Mouse (Mus musculus): ENCODE measurements around the gene 9530003J23Rik. TPM values are rescaled to one million over a fixed set of nuclear protein-coding genes. Genes with fewer than 3 reads are reported as not detected.

The 9530003J23Rik gene
- polyA plus RNA-seq, 1 experiment from 2014 or later = not detected

GRCm38 (mm10) chr10:117203558-117203981 lies 34.9 kb downstream of the 9530003J23Rik start:
- Histone ChIP-seq H3K36me3 (no peaks in the 10 kb centered on the region), H3K27me3 (replicated peaks) (no peaks in the 10 kb centered on the region), H3K9ac (replicated peaks) (no peak overlapping the region), H3K9me3 (replicated peaks) (no peaks in the 10 kb centered on the region), H3K27ac (replicated peaks) (no peak overlapping the region), H3K4me3 (replicated peaks) (no peak overlapping the region), H3K4me2 (no peak overlapping the region), H3K4me1 (no peaks in the 10 kb centered on the region)
- 89% methylated on average over 2 of the region's 2 CpGs for WGBS
- ATAC-seq (ENCODE audit: low FRiP score) = no peak

- no peaks in the 10 kb centered on the region for H3K4me1 ChIP-seq
- H3K9me3 ChIP-seq (replicated peaks) = no peaks in the 10 kb centered on the region
- no peaks in the 10 kb centered on the region for H3K36me3 ChIP-seq
- WGBS = 82% methylated on average over 17 of the region's 17 CpGs
- no peak overlapping the region for H3K4me2 ChIP-seq
- H3K9ac ChIP-seq (replicated peaks) = no peak overlapping the region
- no peak overlapping the region for H3K27ac ChIP-seq (replicated peaks)
- H3K27me3 ChIP-seq (replicated peaks) = no peaks in the 10 kb centered on the region
- no peak overlapping the region for H3K4me3 ChIP-seq (replicated peaks)
- ATAC-seq (ENCODE audit: low FRiP score) = no peak
Measured at GRCm38 (mm10) chr10:117202981-117203557, 35.4 kb downstream of the 9530003J23Rik start.

DNA sequence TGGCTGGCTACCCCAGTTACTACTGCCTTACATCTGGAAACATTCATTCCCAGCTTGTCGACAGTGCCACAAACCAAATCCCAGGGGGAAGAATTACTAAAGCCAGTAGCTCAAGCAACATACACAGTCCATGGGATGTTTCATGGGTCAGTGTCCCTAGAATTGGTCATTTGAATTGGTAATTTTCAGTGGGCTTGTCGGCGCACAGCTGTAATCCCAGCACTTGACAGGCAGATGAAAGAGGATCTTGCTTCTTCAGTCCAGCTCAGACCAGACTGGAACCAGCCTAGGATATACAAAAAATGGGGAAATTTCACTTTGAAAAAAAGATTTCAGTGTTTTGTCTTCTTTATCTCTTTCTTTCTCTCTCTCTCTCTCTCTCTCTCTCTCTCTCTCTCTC lies 38.8 kb downstream of the 9530003J23Rik start:
- Histone ChIP-seq H3K27ac (replicated peaks) (no peak overlapping the region), H3K9me3 (replicated peaks) (no peaks in the 10 kb centered on the region), H3K27me3 (replicated peaks) (no peaks in the 10 kb centered on the region), H3K4me2 (no peak overlapping the region), H3K9ac (replicated peaks) (no peak overlapping the region), H3K4me1 (no peaks in the 10 kb centered on the region), H3K4me3 (replicated peaks) (no peak overlapping the region), H3K36me3 (no peaks in the 10 kb centered on the region)
- WGBS = 49% methylated on average over 3 of the region's 3 CpGs
- no peak for ATAC-seq (ENCODE audit: low FRiP score)

DNA sequence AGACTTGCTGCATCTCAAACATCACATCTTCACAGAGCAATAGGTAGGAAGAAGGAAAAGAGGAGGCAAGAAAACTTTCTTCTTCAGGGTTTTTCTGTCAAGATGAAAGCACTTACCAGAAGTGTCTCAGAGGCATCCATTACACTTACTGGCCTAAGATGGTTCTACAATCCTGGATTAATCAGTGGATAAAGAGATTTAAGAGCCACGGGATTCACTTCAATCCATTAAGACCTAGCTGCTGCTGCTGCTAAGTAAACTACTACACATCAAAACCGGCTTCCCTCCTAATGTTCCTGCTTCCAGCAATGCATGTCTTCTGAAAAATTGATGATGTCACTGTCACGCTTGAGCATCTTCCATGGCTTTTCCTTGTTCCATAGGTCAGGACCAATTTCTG lies 41.8 kb downstream of the 9530003J23Rik start:
- H3K27me3 ChIP-seq (replicated peaks) = no peaks in the 10 kb centered on the region
- H3K4me1 ChIP-seq = no peaks in the 10 kb centered on the region
- ATAC-seq (ENCODE audit: low FRiP score) = no peak
- H3K36me3 ChIP-seq = no peaks in the 10 kb centered on the region
- H3K9me3 ChIP-seq (replicated peaks) = no peaks in the 10 kb centered on the region
- H3K4me2 ChIP-seq = no peak overlapping the region
- WGBS = 82% methylated on average over 3 of the region's 3 CpGs
- H3K9ac ChIP-seq (replicated peaks) = no peak overlapping the region
- no peak overlapping the region for H3K27ac ChIP-seq (replicated peaks)
- H3K4me3 ChIP-seq (replicated peaks) = no peak overlapping the region

DNA sequence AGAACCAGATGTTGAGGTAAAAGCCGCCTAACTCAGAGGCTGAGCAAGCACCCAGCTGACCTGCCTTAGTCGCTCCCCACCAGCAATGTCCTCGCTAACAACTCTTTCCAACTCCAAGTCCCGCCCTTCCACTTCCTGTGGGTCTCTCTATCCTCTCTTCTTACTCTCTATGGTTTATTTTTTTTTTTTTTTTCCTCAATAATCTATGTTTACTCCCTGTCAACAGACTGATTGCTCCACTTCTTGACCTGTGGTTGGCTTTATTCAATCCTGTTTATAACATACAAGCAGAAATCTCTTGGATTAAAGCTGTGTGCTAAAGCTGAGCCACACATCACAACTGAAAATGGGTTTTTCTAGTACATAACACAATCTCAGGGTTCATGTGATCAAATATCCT lies 42.8 kb downstream of the 9530003J23Rik start:
- WGBS = 96% methylated on average over 4 of the region's 4 CpGs
- no peaks in the 10 kb centered on the region for H3K9me3 ChIP-seq (replicated peaks)
- no peak overlapping the region for H3K4me2 ChIP-seq
- no peaks in the 10 kb centered on the region for H3K27me3 ChIP-seq (replicated peaks)
- no peak overlapping the region for H3K27ac ChIP-seq (replicated peaks)
- H3K36me3 ChIP-seq = no peaks in the 10 kb centered on the region
- no peaks in the 10 kb centered on the region for H3K4me1 ChIP-seq
- no peak for ATAC-seq (ENCODE audit: low FRiP score)
- H3K4me3 ChIP-seq (replicated peaks) = no peak overlapping the region
- no peak overlapping the region for H3K9ac ChIP-seq (replicated peaks)

GRCm38 (mm10) chr10:117195005-117195404 lies 43.5 kb downstream of the 9530003J23Rik start:
- Histone ChIP-seq H3K27ac (replicated peaks) (no peak overlapping the region), H3K4me3 (replicated peaks) (no peak overlapping the region), H3K9ac (replicated peaks) (no peak overlapping the region), H3K4me2 (no peak overlapping the region), H3K36me3 (no peaks in the 10 kb centered on the region), H3K9me3 (replicated peaks) (no peaks in the 10 kb centered on the region), H3K27me3 (replicated peaks) (no peaks in the 10 kb centered on the region), H3K4me1 (no peaks in the 10 kb centered on the region)
- 95% methylated on average over 12 of the region's 12 CpGs for WGBS
- no peak for ATAC-seq (ENCODE audit: low FRiP score)

DNA sequence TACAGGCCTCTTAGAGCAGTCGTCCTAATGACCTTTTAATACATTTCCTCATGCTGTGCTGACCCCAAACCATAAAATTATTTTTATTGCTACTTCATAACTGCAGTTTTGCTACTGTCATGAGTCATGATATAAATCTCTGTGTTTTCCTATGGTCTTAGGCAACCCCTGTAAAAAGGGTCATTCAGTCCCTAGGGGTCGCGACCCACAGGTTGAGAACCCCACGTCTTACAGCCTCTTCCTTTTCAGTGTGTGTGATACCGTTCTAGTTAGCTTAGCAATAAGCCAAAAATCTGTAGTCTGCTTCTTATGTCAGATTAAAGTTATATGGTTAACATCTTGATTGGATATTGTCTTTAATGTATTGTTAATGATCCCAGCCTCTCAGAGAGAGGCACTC lies 45.1 kb downstream of the 9530003J23Rik start:
- Histone ChIP-seq H3K36me3 (no peaks in the 10 kb centered on the region), H3K27me3 (replicated peaks) (no peaks in the 10 kb centered on the region), H3K27ac (replicated peaks) (no peak overlapping the region), H3K4me3 (replicated peaks) (no peak overlapping the region), H3K9me3 (replicated peaks) (no peaks in the 10 kb centered on the region), H3K4me1 (no peaks in the 10 kb centered on the region), H3K9ac (replicated peaks) (no peak overlapping the region), H3K4me2 (no peak overlapping the region)
- 76% methylated on average over 5 of the region's 5 CpGs for WGBS
- no peak for ATAC-seq (ENCODE audit: low FRiP score)

GRCm38 (mm10) chr10:117185399-117186089 lies 53.0 kb downstream of the 9530003J23Rik start:
- WGBS = 71% methylated on average over 9 of the region's 9 CpGs
- Histone ChIP-seq H3K27ac (replicated peaks) (no peak overlapping the region), H3K4me2 (no peak overlapping the region), H3K27me3 (replicated peaks) (no peaks in the 10 kb centered on the region), H3K9ac (replicated peaks) (no peak overlapping the region), H3K4me3 (replicated peaks) (no peak overlapping the region), H3K9me3 (replicated peaks) (no peaks in the 10 kb centered on the region), H3K4me1 (no peaks in the 10 kb centered on the region), H3K36me3 (no peaks in the 10 kb centered on the region)
- ATAC-seq (ENCODE audit: low FRiP score) = no peak

Other genes starting within 250 kb of the 9530003J23Rik start
- not detected in 2 replicates for gene Lrrc10, start 193.4 kb downstream of the 9530003J23Rik start, polyA plus RNA-seq (2015; fragmentation: Nextera tagmentation; extraction: Ambion mirVana)
- gene Cct2, start 174.9 kb downstream of the 9530003J23Rik start, polyA plus RNA-seq (2015; fragmentation: Nextera tagmentation; extraction: Ambion mirVana) = 247 and 251 TPM in 2 replicates
- gene Frs2, start 90.2 kb downstream of the 9530003J23Rik start, polyA plus RNA-seq (2015; fragmentation: Nextera tagmentation; extraction: Ambion mirVana) = 19.7 and 21.4 TPM in 2 replicates
- 86.6 and 95.3 TPM in 2 replicates for gene Yeats4, start 14.2 kb downstream of the 9530003J23Rik start, polyA plus RNA-seq (2015; fragmentation: Nextera tagmentation; extraction: Ambion mirVana)
- 29.0 and 48.7 TPM in 2 replicates for gene Lyz2, start 43.6 kb upstream of the 9530003J23Rik start, polyA plus RNA-seq (2015; fragmentation: Nextera tagmentation; extraction: Ambion mirVana)
- 0.12 and 0.63 TPM in 2 replicates for gene Lyz1, start 54.2 kb upstream of the 9530003J23Rik start, polyA plus RNA-seq (2015; fragmentation: Nextera tagmentation; extraction: Ambion mirVana)
- 126 and 133 TPM in 2 replicates for gene Cpsf6, start 141.3 kb upstream of the 9530003J23Rik start, polyA plus RNA-seq (2015; fragmentation: Nextera tagmentation; extraction: Ambion mirVana)